1 mouse cellular context compared by ENCODE assay signal in the genomic region with DNA sequence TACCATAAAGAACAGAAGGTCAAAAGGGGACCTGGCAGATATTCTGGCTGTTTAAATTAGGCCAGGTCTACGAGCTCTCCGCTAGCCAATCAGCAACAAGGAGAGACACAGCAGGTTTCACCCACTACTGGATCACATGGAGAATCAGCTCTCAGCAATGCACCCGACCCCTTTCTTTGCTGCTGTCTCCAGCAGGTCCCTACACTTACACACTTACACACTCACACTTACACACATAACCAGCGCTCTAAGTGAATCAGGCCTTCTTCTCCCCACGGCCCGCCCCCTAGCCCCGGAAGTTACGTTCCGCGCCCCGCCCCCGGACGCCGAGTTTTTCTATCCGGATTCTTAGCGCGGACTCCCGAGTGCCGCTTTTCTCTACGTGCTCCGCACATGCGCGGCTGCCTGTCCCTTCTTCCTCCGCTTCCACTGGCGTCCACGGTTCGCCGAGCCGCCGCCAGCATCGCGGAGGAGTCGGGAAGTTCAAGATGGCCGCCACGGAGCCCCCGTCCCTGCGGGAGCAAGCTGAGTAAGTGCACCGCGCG.
TF ChIP-seq lines count a peak whose summit lies in the region.

A gene (plus strand): TSS at position 137 of the 545 bp plus-strand sequence.

TF ChIP-seq in MEL, 35 proteins besides CTCF, POLR2A, EP300 and RAD21 (continued from another document):
- TF ChIP-seq NRF1 (IDR thresholded peaks at IDR 0.05; ENCODE audit: insufficient read depth, low read depth, low read length, poor library complexity, severe bottlenecking) = peak; percentile 83
- peak; percentile 83 for TF ChIP-seq HCFC1 (IDR thresholded peaks at IDR 0.05; ENCODE audit: low read depth, low read length)
